Mouse (Mus musculus): ENCODE results near the gene Cttnbp2nl. TPM values are rescaled to one million over a fixed set of nuclear protein-coding genes. Genes with fewer than 3 reads are reported as not detected.

Cttnbp2nl gene
- 25.9 and 29.9 TPM in 2 replicates for polyA plus RNA-seq (2015; fragmentation: Nextera tagmentation; extraction: Ambion mirVana)

DNA sequence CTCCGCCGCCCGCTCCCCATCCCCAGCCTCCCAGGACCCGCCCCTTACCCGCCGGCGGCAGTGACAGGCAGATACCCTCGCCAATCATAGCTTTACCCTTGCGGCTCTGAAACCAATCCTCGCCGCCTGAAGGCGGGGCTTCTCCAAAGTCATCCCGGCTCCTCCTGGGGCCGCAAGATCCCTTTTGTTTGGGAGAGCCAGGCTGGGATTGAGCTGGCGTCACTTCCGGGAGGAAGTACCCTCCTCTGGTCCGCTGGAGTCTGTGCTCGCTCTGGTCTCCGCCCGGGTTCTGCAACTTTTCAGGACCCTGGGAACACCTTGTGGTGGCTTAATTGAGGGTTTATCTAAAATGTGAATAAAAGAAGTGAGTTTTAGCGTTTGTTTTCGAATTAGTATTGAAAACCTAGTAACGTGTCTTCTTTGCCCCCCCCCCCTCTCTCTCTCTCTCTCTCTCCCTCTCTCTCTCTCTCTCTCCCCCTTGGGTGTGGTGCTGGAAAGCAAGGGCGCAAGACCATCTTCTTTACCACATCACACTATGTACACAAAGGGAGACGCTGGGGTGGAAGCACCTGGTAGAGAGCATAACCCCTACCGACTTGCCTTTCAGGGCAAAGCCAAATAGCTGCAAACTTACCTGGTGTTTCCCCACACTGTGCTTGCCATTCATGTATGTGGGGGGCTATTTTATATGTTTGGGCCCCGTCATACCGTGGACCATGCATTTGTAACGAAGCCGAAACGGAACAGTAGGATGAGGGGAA is at the start of gene Cttnbp2nl:
Cttnbp2nl (minus strand) TSS at position 210 of the 761 bp plus-strand sequence.
- 1% methylated on average over 31 of the region's 31 CpGs for WGBS
- Histone ChIP-seq H3K4me1 (peaks cover 21% of the 10 kb centered on the region), H3K27ac (replicated peaks) (peak within 1 kb of the TSS; percentile 84), H3K9me3 (replicated peaks) (no peaks in the 10 kb centered on the region), H3K4me2 (replicated peaks) (peak within 1 kb of the TSS; percentile 74), H3K4me3 (replicated peaks) (peak within 1 kb of the TSS; percentile 92), H3K27me3 (no peaks in the 10 kb centered on the region), H3K36me3 (no peaks in the 10 kb centered on the region), H3K9ac (peak within 1 kb of the TSS; percentile 77)
- ATAC-seq (ENCODE audit: insufficient number of reproducible peaks, low FRiP score, low TSS enrichment, low read depth) = peak; percentile 99

DNA sequence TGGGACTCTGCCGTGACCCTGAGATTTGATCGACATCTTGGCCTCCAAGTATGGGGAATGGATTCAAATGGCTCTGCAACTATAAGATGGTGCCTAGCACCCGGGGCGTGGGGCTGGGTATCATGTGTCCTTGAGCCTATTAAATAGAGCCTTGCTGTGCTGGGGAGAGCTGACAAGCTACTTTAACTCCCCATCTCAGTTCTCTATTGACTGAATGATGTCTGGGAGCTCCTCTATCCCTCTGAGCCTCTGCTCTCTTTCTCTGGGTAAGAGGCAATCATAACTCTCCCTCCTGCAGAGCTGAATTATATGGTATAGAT is 47.3 kb upstream of the Cttnbp2nl start:
- no peaks in the 10 kb centered on the region for H3K36me3 ChIP-seq
- H3K4me2 ChIP-seq (replicated peaks) = no peak overlapping the region
- no peak for ATAC-seq (ENCODE audit: insufficient number of reproducible peaks, low FRiP score, low TSS enrichment, low read depth)
- H3K27ac ChIP-seq (replicated peaks) = no peak overlapping the region
- H3K9me3 ChIP-seq (replicated peaks) = no peaks in the 10 kb centered on the region
- no peaks in the 10 kb centered on the region for H3K27me3 ChIP-seq
- 54% methylated on average over 4 of the region's 4 CpGs for WGBS
- H3K4me3 ChIP-seq (replicated peaks) = no peak overlapping the region
- no peaks in the 10 kb centered on the region for H3K4me1 ChIP-seq
- H3K9ac ChIP-seq = no peak overlapping the region

DNA sequence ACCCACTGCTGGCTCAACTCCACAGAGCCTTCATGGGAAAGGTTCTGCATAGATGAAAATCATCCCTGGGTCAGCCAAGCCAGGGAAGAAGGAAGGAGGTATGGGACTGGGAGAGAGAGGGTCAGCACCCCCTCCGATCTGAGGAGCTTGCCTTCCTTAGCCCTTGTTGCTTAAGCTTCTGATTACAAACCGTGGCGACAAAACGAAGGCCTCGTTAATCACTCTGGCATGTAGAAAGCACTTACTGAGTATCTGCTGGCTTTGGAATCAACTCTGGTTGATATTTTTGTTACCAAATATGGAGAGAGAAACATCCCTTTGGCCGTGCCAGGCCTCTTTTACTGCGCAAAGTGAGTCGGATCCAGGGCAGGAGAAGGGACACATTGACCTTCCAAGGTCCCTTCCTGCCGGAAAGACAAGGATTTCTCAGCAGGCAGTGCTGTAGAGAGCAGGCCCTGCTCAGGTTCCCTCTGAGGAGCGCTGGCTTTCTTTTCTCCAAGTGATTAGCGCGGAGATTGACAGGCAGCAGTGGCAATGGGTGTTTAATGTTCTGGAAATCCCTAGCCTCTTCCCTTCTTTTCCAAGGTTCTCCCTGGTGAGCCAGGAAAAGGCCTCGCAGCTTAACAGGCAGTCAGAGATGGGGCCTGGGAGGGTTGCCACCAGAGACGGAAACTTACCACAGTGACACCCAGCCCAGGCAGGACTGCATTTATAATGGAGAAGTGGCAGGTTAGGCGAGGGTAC is 46.8 kb upstream of the Cttnbp2nl start:
- no peaks in the 10 kb centered on the region for H3K4me1 ChIP-seq
- 30% methylated on average over 15 of the region's 15 CpGs for WGBS

DNA sequence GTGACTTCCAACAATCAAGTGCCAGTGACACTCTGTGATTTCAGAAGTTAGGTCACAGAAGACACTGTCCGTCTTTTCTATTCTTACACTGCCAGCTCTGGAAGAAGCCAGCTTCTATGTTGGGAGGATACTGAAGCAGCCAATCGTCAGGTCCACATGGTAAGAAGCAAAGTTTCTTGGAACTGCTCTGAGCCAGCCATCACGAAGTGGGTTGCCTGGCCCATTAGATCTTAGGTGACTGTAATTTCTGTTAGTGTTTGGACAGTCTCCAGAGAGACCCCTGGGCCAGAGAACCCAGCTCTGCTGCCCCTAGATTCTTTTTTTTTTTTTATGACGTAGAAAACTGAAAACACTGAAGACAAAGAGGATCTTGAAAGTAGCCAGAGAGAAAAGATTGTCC is 44.6 kb upstream of the Cttnbp2nl start:
- Histone ChIP-seq H3K9ac (no peak overlapping the region), H3K9me3 (replicated peaks) (no peaks in the 10 kb centered on the region), H3K4me3 (replicated peaks) (no peak overlapping the region), H3K4me1 (no peaks in the 10 kb centered on the region), H3K27me3 (no peaks in the 10 kb centered on the region), H3K36me3 (no peaks in the 10 kb centered on the region), H3K27ac (replicated peaks) (no peak overlapping the region), H3K4me2 (replicated peaks) (no peak overlapping the region)
- 84% methylated on average over 4 of the region's 4 CpGs for WGBS
- ATAC-seq (ENCODE audit: insufficient number of reproducible peaks, low FRiP score, low TSS enrichment, low read depth) = no peak

More for the DNA sequence above, 46.8 kb upstream of the Cttnbp2nl start:
- H3K27ac ChIP-seq (replicated peaks) = no peak overlapping the region
- H3K9ac ChIP-seq = no peak overlapping the region
- no peak for ATAC-seq (ENCODE audit: insufficient number of reproducible peaks, low FRiP score, low TSS enrichment, low read depth)
- H3K4me2 ChIP-seq (replicated peaks) = no peak overlapping the region
- H3K9me3 ChIP-seq (replicated peaks) = no peaks in the 10 kb centered on the region
- no peaks in the 10 kb centered on the region for H3K36me3 ChIP-seq
- no peak overlapping the region for H3K4me3 ChIP-seq (replicated peaks)
- no peaks in the 10 kb centered on the region for H3K27me3 ChIP-seq

DNA sequence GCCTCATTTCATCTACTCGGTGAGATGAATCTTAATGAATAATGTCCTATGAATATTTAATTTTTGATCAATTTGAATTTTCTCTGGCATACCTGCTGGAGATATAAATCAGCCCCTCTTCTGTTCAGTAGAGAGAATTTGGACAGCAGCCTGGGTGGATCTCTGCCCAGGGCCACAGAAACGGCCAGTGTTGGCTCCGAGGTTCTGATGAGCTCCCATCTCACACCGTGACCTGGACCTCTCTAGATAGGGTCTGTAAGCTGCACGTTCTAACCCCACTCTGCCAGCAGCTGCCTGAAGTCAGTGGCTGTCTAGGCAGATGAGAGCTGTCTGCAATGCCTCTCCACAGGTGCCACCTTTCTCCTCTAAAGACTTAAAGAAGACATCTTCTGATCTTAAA is 42.1 kb upstream of the Cttnbp2nl start:
- Histone ChIP-seq H3K4me2 (replicated peaks) (no peak overlapping the region), H3K9ac (no peak overlapping the region), H3K4me3 (replicated peaks) (no peak overlapping the region), H3K4me1 (0 out of 2 replicates have a peak, but pooled peaks cover 5% of the 10 kb centered on the region), H3K36me3 (no peaks in the 10 kb centered on the region), H3K27me3 (no peaks in the 10 kb centered on the region), H3K27ac (replicated peaks) (no peak overlapping the region), H3K9me3 (replicated peaks) (no peaks in the 10 kb centered on the region)
- 84% methylated on average over 5 of the region's 5 CpGs for WGBS
- no peak for ATAC-seq (ENCODE audit: insufficient number of reproducible peaks, low FRiP score, low TSS enrichment, low read depth)

DNA sequence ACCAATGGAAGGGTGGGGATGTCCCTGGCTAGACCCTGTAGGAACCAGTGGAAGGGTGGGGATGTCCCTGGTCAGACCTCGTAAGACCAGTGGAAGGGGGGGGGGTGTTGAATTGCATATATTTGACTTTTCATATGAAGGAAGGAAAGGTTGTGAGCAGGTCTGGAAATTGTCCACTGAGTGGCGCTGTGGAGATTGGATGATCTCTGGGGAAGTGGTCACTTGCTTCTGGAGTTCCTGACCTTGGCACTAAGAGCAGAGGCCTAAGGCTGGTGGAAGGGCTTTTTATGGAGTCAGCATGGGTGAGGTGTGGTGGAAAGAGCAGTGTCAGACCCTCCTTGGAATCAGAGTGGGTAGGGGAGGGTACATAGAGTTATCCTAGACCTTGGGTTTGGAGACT is 41.5 kb upstream of the Cttnbp2nl start:
- WGBS = 66% methylated on average over 2 of the region's 2 CpGs
- Histone ChIP-seq H3K4me2 (replicated peaks) (no peak overlapping the region), H3K4me3 (replicated peaks) (no peak overlapping the region), H3K9me3 (replicated peaks) (no peaks in the 10 kb centered on the region), H3K27me3 (no peaks in the 10 kb centered on the region), H3K36me3 (no peaks in the 10 kb centered on the region), H3K9ac (no peak overlapping the region), H3K27ac (replicated peaks) (no peak overlapping the region), H3K4me1 (0 out of 2 replicates have a peak, but pooled peaks cover 5% of the 10 kb centered on the region)
- no peak for ATAC-seq (ENCODE audit: insufficient number of reproducible peaks, low FRiP score, low TSS enrichment, low read depth)

DNA sequence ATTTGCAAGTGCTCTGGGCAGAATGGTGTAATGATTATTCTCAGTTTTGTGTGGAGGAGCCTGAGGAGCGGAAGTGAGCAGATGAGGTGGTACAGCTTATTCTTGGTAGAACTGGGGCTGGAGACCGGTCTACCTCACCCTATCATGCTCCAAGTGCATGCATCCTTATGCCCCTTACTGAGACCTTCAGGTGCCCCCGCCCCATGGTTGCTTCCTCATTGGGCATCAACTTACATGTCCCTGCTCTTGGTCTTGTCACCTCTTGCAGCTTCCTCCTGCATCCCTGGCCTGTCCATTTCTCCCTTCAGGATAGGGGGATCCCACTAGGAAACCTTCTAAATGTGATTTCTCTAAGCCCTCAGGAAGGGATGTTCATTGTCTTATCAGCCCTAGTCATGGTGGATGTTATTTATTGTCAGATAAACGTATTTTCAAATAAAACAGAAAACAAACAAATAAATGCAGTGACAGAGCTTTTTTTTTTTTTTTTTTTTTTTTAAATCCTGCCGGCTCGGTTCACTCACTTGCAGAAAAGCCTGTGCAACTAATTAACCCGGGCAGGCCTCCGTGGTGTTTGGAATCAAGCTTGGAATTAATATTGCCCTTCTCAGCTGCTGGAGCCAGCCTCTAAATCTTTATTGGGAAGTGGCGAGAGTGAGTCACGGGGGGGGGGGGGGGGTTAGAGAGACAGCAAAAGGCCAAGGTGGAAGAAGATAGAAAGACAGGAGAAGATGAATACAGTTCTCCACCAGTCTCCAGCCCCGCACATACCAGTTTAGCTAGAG is 40.0 kb upstream of the Cttnbp2nl start:
- no peaks in the 10 kb centered on the region for H3K9me3 ChIP-seq (replicated peaks)
- H3K27me3 ChIP-seq = no peaks in the 10 kb centered on the region
- no peak overlapping the region for H3K9ac ChIP-seq
- H3K27ac ChIP-seq (replicated peaks) = no peak overlapping the region
- H3K4me3 ChIP-seq (replicated peaks) = no peak overlapping the region
- no peaks in the 10 kb centered on the region for H3K36me3 ChIP-seq
- ATAC-seq (ENCODE audit: insufficient number of reproducible peaks, low FRiP score, low TSS enrichment, low read depth) = no peak
- no peak overlapping the region for H3K4me2 ChIP-seq (replicated peaks)
- 64% methylated on average over 11 of the region's 11 CpGs for WGBS
- H3K4me1 ChIP-seq = 0 out of 2 replicates have a peak, but pooled peaks cover 5% of the 10 kb centered on the region

DNA sequence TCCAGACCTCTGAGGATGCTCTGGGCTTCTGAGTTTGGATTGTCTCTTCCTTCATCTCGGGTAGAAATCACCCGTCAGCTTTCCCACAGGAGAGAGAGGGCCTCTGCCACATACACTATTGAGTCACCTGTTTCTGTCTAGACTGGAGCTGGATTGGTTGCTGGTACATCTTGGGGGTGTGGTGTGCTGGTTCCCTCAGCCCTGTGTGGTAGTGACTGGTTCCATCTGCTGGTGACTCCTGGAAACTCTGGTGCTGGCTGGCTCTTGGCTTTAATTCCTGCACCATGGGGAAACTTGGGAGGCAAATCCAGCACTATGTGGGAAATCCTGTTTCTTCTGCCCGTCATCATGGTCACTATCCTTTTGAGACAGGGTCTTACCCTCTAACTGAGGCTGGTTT is 38.0 kb upstream of the Cttnbp2nl start:
- no peaks in the 10 kb centered on the region for H3K27me3 ChIP-seq
- ATAC-seq (ENCODE audit: insufficient number of reproducible peaks, low FRiP score, low TSS enrichment, low read depth) = peak; percentile 57; the same call in 1 of the 2 replicates
- no peak overlapping the region for H3K4me2 ChIP-seq (replicated peaks)
- no peak overlapping the region for H3K27ac ChIP-seq (replicated peaks)
- no peak overlapping the region for H3K9ac ChIP-seq
- WGBS = 18% methylated on average over 3 of the region's 3 CpGs
- 0 out of 2 replicates have a peak, but pooled peaks cover 5% of the 10 kb centered on the region for H3K4me1 ChIP-seq
- no peak overlapping the region for H3K4me3 ChIP-seq (replicated peaks)
- no peaks in the 10 kb centered on the region for H3K36me3 ChIP-seq
- no peaks in the 10 kb centered on the region for H3K9me3 ChIP-seq (replicated peaks)

DNA sequence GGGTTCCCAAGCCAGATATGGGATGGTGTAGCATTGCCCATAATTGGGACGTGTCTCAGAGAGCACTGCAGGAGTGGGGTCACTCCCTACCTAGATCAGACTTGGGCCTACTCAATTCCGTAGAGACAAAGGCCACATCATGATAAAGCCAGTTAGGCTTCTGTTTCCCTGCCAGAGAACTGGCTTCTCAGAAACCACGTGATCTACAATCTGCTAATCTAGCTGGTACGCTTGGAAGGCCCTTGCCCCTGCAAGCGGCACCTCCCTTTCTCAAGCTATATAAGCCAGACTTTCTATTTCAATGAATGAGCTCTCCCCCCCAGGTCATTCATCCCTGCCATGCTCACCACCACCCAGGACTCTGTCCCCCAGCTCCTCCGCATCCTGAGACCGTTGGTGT is 37.2 kb upstream of the Cttnbp2nl start:
- Histone ChIP-seq H3K9ac (no peak overlapping the region), H3K4me1 (0 out of 2 replicates have a peak, but pooled peaks cover 5% of the 10 kb centered on the region), H3K9me3 (replicated peaks) (no peaks in the 10 kb centered on the region), H3K36me3 (no peaks in the 10 kb centered on the region), H3K4me2 (replicated peaks) (no peak overlapping the region), H3K4me3 (replicated peaks) (no peak overlapping the region), H3K27me3 (no peaks in the 10 kb centered on the region), H3K27ac (replicated peaks) (no peak overlapping the region)
- WGBS = 92% methylated on average over 7 of the region's 7 CpGs
- ATAC-seq (ENCODE audit: insufficient number of reproducible peaks, low FRiP score, low TSS enrichment, low read depth) = no peak

DNA sequence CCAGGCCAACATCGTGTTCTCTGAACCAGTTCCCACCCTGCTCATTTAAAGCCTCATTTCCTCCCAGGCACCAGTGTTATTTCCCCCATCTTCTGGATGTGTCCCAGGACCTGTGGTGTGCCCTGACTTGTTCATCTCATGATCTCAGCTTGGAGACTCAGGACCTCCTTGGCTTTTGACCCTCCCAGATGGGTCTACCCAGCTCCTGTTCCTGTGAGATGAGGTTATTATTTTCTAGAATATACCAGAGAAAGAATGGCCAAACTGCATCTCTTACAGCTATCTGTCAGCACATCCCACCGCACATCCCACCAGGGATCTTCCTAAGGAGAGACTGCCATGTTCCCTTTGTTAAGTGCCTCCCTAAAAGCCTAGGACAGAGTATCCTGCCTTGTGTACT is 35.7 kb upstream of the Cttnbp2nl start:
- Histone ChIP-seq H3K9ac (no peak overlapping the region), H3K4me3 (replicated peaks) (no peak overlapping the region), H3K27ac (replicated peaks) (no peak overlapping the region), H3K9me3 (replicated peaks) (no peaks in the 10 kb centered on the region), H3K27me3 (no peaks in the 10 kb centered on the region), H3K4me1 (0 out of 2 replicates have a peak, but pooled peaks cover 5% of the 10 kb centered on the region), H3K36me3 (no peaks in the 10 kb centered on the region), H3K4me2 (replicated peaks) (no peak overlapping the region)
- ATAC-seq (ENCODE audit: insufficient number of reproducible peaks, low FRiP score, low TSS enrichment, low read depth) = no peak
- 86% methylated on average over 2 of the region's 2 CpGs for WGBS

DNA sequence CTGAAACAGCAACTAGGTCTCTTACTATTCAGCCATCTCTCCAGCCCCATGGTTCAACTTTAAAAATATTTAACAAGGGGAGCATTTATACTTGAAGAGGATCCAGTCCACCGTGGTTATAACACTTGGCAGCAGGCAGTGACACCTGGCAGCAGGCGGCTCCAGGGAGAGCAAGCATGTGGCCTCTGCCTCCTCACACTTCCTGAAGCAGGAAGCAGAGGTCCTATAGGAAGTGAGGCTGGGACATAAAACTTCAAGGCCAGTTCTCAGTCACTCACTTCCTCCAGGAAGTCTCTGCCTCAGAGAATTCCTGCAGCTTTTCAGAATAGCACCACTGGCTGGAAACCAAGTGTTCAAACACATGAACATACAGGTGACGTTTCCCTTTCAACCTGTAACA is 34.4 kb upstream of the Cttnbp2nl start:
- WGBS = 51% methylated on average over 3 of the region's 3 CpGs
- no peak for ATAC-seq (ENCODE audit: insufficient number of reproducible peaks, low FRiP score, low TSS enrichment, low read depth)
- Histone ChIP-seq H3K4me2 (replicated peaks) (no peak overlapping the region), H3K27ac (replicated peaks) (no peak overlapping the region), H3K4me1 (0 out of 2 replicates have a peak, but pooled peaks cover 5% of the 10 kb centered on the region), H3K27me3 (no peaks in the 10 kb centered on the region), H3K36me3 (no peaks in the 10 kb centered on the region), H3K9me3 (replicated peaks) (no peaks in the 10 kb centered on the region), H3K4me3 (replicated peaks) (no peak overlapping the region), H3K9ac (no peak overlapping the region)

All from embryonic facial prominence, embryonic 15.5 days (tissue).